ENCODE assay signal across 22 mouse cellular contexts in the genomic region with DNA sequence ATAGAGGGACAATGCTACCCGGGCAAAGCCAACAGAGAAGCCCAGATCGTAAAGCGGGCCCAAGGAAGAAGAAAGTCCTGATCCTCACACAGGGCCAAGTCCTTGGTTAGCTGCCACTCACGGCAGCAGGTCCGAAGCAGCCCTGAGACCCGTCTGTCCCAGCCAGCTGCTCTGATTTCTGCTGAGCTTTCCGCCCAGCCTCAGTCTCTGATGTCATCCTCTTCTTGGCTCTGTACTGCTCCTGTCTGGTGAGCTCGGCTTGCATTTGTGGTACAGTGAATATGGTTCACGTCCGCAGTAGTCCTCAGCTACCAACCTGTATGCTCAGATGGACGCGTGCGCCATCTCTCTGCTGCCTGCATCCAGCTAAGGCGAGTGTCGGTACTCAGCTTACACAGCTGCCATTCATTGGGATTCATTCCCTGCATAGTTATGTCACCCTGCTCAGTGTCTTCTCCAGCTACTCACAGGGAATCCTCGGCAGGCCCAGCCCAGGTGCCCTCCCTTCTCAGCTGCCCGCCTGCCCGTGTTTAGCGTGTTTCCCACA. TPM values are rescaled to one million over a fixed set of nuclear protein-coding genes. Genes with fewer than 3 reads are reported as not detected.
DNase-seq lines count a peak whose midpoint lies in the region; ATAC-seq lines count a peak whose summit lies in the region.
"Had no signal": no experiment of that assay in that cellular context is flagged by ENCODE, and none has a peak within 500 bp of the region (broad histone marks: within the 10 kb centered on the region; RNA-seq: fewer than 3 reads in every experiment).

No protein-coding gene starts in this region.

- no peaks in the 10 kb centered on the region for H3K4me1 ChIP-seq in megakaryocyte, embryonic 14.5 days
- no peaks in the 10 kb centered on the region for H3K4me1 ChIP-seq in embryonic facial prominence, embryonic 10.5 days
- H3K4me1 ChIP-seq: embryonic facial prominence, embryonic 15.5 days; heart, embryonic 13.5 days; hindbrain, embryonic 12.5 days; limb, embryonic 10.5 days; midbrain, embryonic 13.5 days had no signal

- H3K4me3 ChIP-seq in megakaryocyte, embryonic 14.5 days (replicated peaks): peak overlapping the region; percentile 28
- no peak overlapping the region for H3K4me3 ChIP-seq in embryonic facial prominence, embryonic 10.5 days
- H3K4me3 ChIP-seq: embryonic facial prominence, embryonic 15.5 days; heart, adult 2 months; heart, embryonic 13.5 days; hindbrain, embryonic 12.5 days; limb, embryonic 10.5 days; midbrain, embryonic 13.5 days had no signal

- ATAC-seq in frontal cortex, adult (ENCODE audit: low TSS enrichment): peak; percentile 55
- ATAC-seq in megakaryocyte, adult 5-6 weeks (ENCODE audit: poor library complexity, severe bottlenecking): no peak
- ATAC-seq: lung, postnatal 0 days; midbrain, embryonic 13.5 days had no signal

- H3K27me3 ChIP-seq in megakaryocyte, embryonic 14.5 days (replicated peaks): no peaks in the 10 kb centered on the region
- no peaks in the 10 kb centered on the region for H3K27me3 ChIP-seq in embryonic facial prominence, embryonic 10.5 days (replicated peaks; ENCODE audit: low read depth, poor library complexity, severe bottlenecking)
- H3K27me3 ChIP-seq: CH12.LX; embryonic facial prominence, embryonic 15.5 days; heart, embryonic 13.5 days; hindbrain, embryonic 12.5 days; midbrain, embryonic 13.5 days had no signal

- no peak for DNase-seq in frontal cortex, adult 2 months (ENCODE audit: extremely low spot score in 1 of 2, low spot score in 1 of 2)
- DNase-seq in cerebellum, adult 11-12 months: peak; percentile 56
- peak; percentile 31 to 37 for DNase-seq in cerebellum, postnatal 10 days
- DNase-seq in embryonic facial prominence, embryonic 10.5 days (ENCODE audit: low spot score): no peak
- no peak for DNase-seq in adrenal gland, adult 18-20 months (ENCODE audit: low spot score in 2 of 2)
- DNase-seq: adrenal gland, postnatal 25 days; embryo, embryonic 11 days; heart, adult 2 months; heart, postnatal 14 days; kidney, adult 18-20 months; kidney, postnatal 10 days; liver had no signal

- H3K27ac ChIP-seq in embryonic facial prominence, embryonic 10.5 days (replicated peaks): no peak overlapping the region
- H3K27ac ChIP-seq: embryonic facial prominence, embryonic 15.5 days; heart, adult 2 months; heart, embryonic 13.5 days; hindbrain, embryonic 12.5 days; limb, embryonic 10.5 days; midbrain, embryonic 13.5 days had no signal

- H3K9me3 ChIP-seq in megakaryocyte, embryonic 14.5 days: no peaks in the 10 kb centered on the region
- H3K9me3 ChIP-seq in embryonic facial prominence, embryonic 10.5 days: peaks cover 7% of the 10 kb centered on the region; the same call in 1 of the 2 replicates
- H3K9me3 ChIP-seq: embryonic facial prominence, embryonic 15.5 days; heart, embryonic 13.5 days; limb, embryonic 10.5 days; midbrain, embryonic 13.5 days had no signal

- WGBS in embryonic facial prominence, embryonic 10.5 days: 91% methylated on average over 19 of the region's 19 CpGs

- H3K36me3 ChIP-seq in megakaryocyte, embryonic 14.5 days (replicated peaks; ENCODE audit: low read length): peaks cover 51% of the 10 kb centered on the region
- H3K36me3 ChIP-seq in embryonic facial prominence, embryonic 10.5 days (replicated peaks): peaks cover 92% of the 10 kb centered on the region

RNA-seq across cellular contexts. Expression of gene Cdkl4, which starts 25.5 kb away (rescaled TPM):
- 7.3 and 8.9 TPM in 2 replicates for polyA plus RNA-seq in frontal cortex, adult 2 months (2012; rRNA removed)
- 0.13 TPM in 1 of 2 replicates, not detected in the other for polyA plus RNA-seq in megakaryocyte, embryonic 14.5 days (2012; ENCODE audit: insufficient read depth, low replicate concordance)
- total RNA-seq in megakaryocyte, adult 5-6 weeks (2015): 0.32 and 2.2 TPM in 2 replicates
- total RNA-seq in megakaryocyte, adult 5-6 weeks (2017): 0.40 and 0.65 TPM in 2 replicates
- 0.74 and 1.0 TPM in 2 replicates for polyA plus RNA-seq in embryonic facial prominence, embryonic 10.5 days (2016; fragmentation: Nextera tagmentation; extraction: Ambion mirVana)
- total RNA-seq in adrenal gland, adult 18-20 months (2021): under 1 TPM; 0.10 TPM
- total RNA-seq: adrenal gland, postnatal 25 days had no signal
- polyA plus RNA-seq: heart, embryonic 13.5 days had no signal

Comparison
In these comparisons a context has a peak if more than half of its experiments do, and no peak if none do; other contexts are left out.
1. DNase-seq: peak in cerebellum, adult 11-12 months (single experiment) and cerebellum, postnatal 10 days (2 of 2); none in frontal cortex, adult 2 months (0 of 2), embryonic facial prominence, embryonic 10.5 days (single experiment) and adrenal gland, adult 18-20 months (0 of 2).